Mouse (Mus musculus) kidney, embryonic 16.5 days (tissue): ENCODE data around the gene Erbb3. TPM values are rescaled to one million over a fixed set of nuclear protein-coding genes. Genes with fewer than 3 reads are reported as not detected.

ENCODE experiments used
- ATAC-seq: fragments of 200-750 bp; cut with Nextera tagmentation; 2 replicates; pipeline ENCODE4 v1.8.0; 2017; ENCODE audit warnings: moderate TSS enrichment; ENCODE audit not compliant: low FRiP score, low TSS enrichment
- H3K27ac ChIP-seq: fragments of 300-500 bp; sonication (generic); 2 replicates; pipeline ENCODE4 v1.5.1; 2014; ENCODE audit warnings: low read length
- H3K27me3 ChIP-seq: fragments of 300-500 bp; sonication (generic); 2 replicates; pipeline ENCODE4 v1.6.1; 2014; ENCODE audit warnings: low read length, control low read depth, mixed read lengths; ENCODE audit not compliant: insufficient read depth
- H3K36me3 ChIP-seq: fragments of 300-500 bp; sonication (generic); 2 replicates; pipeline ENCODE4 v1.6.1; 2014; ENCODE audit warnings: low read length, control low read depth, mixed read lengths; ENCODE audit not compliant: insufficient read depth
- H3K4me1 ChIP-seq: fragments of 300-500 bp; sonication (generic); 2 replicates; pipeline ENCODE4 v1.6.1; 2014; ENCODE audit warnings: low read length, control low read depth, mixed read lengths; ENCODE audit not compliant: insufficient read depth
- H3K4me2 ChIP-seq: fragments of 300-500 bp; sonication (generic); replicated peaks from 2 replicates; pipeline ENCODE4 v1.6.1; 2014; ENCODE audit warnings: low read depth, low read length
- H3K4me3 ChIP-seq: fragments of 300-500 bp; sonication (generic); 2 replicates; pipeline ENCODE4 v1.5.1; 2014; ENCODE audit warnings: mild to moderate bottlenecking, low read length
- H3K9ac ChIP-seq: fragments of 300-500 bp; sonication (generic); replicated peaks from 2 replicates; pipeline ENCODE4 v1.6.1; 2014; ENCODE audit warnings: low read length
- H3K9me3 ChIP-seq: fragments of 300-500 bp; sonication (generic); 2 replicates; pipeline ENCODE4 v1.6.1; 2016; ENCODE audit warnings: low read length, control low read depth
- WGBS: fragments of 180-500 bp; shearing (Covaris S2); extraction: QIAGEN DNeasy Blood & Tissue Kit; methylation state at CpG from one replicate; pipeline ENCODE4 v1.1.7; 2014; 5-methylcytosine and 5-hydroxymethylcytosine counted together
- polyA plus RNA-seq: library from polyadenylated mRNA; unstranded; fragments of >200 nt; fragmentation: Nextera tagmentation; extraction: Ambion mirVana; gene quantifications from 2 replicates; pipeline ENCODE4 v1.2.1, GENCODE M21; 2015

Erbb3 gene
- polyA plus RNA-seq, 1 experiment from 2014 or later: 11.5 TPM

DNA sequence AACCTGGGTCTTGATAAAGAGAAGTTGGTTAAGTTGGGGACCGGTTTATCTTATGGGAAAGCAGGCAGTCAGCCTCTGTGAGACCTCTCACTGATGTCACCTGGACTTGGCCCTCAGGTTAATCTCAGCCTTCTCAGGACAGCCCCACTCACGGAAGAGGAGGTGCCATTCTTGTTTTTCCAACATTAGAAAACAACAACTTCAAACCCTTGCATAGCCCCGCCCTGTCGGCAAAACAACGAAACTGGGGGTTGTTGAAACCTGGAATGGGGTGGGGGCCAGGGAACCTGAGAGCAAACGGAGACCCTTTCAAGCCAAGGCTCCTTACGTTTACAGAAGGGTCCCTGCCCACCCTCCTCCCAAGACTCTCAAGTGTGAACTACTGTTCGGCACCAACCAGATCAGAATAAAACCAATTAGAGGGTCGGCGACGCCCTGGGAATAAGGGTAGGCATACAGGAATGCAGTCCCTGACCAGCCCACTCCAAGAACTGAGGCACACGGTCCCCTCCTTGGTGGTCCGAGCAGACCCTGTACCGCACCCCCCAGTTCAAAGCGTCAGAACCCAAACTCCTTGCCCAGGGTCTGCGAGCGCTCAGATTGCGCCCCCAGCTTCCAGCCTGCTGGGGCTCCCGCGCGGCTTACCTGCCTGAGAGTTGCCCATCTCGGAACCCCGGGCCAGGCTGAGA lies 533 bp downstream of the Erbb3 start:
- H3K36me3 ChIP-seq: no peaks in the 10 kb centered on the region
- peak overlapping the region; percentile 94 for H3K27ac ChIP-seq
- H3K4me3 ChIP-seq: peak overlapping the region; percentile 69
- no peaks in the 10 kb centered on the region for H3K9me3 ChIP-seq
- 2% methylated on average over 23 of the region's 23 CpGs for WGBS
- peak overlapping the region; percentile 71 for H3K9ac ChIP-seq
- peak; percentile 25; the same call in 1 of the 2 replicates for ATAC-seq
- peak overlapping the region; percentile 94 for H3K4me2 ChIP-seq
- H3K4me1 ChIP-seq: peaks cover 15% of the 10 kb centered on the region
- H3K27me3 ChIP-seq: peaks cover 19% of the 10 kb centered on the region

DNA sequence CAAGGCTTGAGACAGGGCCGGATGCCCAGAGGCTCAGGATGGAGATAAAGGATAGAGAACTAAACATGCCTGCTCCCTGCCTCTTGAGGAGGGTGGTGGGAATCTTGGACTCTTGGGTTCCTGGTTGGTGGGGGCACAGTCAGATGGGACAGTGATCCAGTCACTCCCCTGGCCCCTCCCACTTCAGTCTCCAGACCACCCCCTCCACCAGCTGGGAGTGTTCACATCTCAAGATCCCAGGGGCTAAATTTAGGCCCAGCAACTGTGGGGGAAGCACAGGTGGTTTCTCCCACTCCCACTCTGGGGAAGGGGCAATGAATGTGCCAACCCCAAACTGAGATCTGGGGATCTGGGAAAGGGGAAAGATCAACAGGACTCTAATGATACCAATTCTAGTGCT lies 1.3 kb downstream of the Erbb3 start:
- H3K4me2 ChIP-seq: peak overlapping the region; percentile 94
- H3K4me1 ChIP-seq: peaks cover 23% of the 10 kb centered on the region
- WGBS: 22% methylated on average over 1 of the region's 1 CpGs
- ATAC-seq: no peak
- peaks cover 19% of the 10 kb centered on the region for H3K27me3 ChIP-seq
- no peaks in the 10 kb centered on the region for H3K36me3 ChIP-seq
- H3K27ac ChIP-seq: peak overlapping the region; percentile 2
- peak overlapping the region; percentile 69 for H3K4me3 ChIP-seq
- H3K9ac ChIP-seq: 0 out of 2 replicates have a peak overlapping the region, but pooled peaks have one; percentile 2
- H3K9me3 ChIP-seq: no peaks in the 10 kb centered on the region

DNA sequence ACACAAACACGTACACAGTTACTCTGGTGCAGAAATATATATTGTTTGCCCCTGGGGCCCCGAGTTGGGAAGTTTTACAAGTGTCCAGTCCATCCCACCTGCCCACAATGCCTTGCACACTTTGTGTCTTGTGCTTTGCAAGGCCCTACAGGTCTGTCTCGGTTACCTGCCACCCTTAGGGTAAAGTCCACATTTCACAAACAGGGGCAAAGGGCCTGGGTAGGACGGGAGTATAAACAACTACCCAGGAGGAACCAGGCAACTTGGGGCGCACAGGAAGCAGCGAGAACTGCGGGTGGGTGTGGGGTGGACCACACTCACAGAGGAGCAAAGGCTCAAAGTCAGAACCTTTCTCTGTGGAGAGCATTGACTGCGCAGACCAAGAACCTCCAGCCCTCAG lies 1.8 kb downstream of the Erbb3 start:
- WGBS: 53% methylated on average over 8 of the region's 8 CpGs
- H3K36me3 ChIP-seq: no peaks in the 10 kb centered on the region
- 0 out of 2 replicates have a peak, but pooled peaks have one; percentile 7 for ATAC-seq
- no peaks in the 10 kb centered on the region for H3K9me3 ChIP-seq
- peak overlapping the region; percentile 2 for H3K27ac ChIP-seq
- no peak overlapping the region for H3K9ac ChIP-seq
- H3K4me1 ChIP-seq: peaks cover 23% of the 10 kb centered on the region
- H3K4me3 ChIP-seq: no peak overlapping the region
- H3K27me3 ChIP-seq: peaks cover 19% of the 10 kb centered on the region
- H3K4me2 ChIP-seq: peak overlapping the region; percentile 94

DNA sequence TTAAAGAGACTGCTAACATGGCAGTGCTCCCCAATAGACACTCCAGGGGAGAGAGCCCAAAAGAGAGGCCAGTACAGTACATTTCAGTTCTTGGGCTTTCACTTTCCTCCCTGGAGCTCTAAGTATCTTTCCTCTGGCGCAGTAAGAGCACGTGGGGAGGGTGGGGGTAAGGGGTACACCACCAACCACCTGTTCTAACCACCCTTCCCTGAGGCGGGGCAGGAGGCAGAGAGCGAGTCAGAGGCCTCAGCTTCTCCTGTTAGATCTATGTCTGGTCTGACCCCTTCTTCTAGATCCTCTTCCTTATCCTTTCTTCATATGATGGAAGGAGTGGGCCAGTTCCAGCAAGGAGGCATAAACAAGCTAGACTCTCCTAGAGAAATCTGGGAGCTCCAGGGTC lies 2.3 kb downstream of the Erbb3 start:
- H3K27ac ChIP-seq: no peak overlapping the region
- peaks cover 19% of the 10 kb centered on the region for H3K27me3 ChIP-seq
- WGBS: 54% methylated on average over 4 of the region's 4 CpGs
- H3K9me3 ChIP-seq: no peaks in the 10 kb centered on the region
- no peak for ATAC-seq
- H3K4me2 ChIP-seq: peak overlapping the region; percentile 94; the same call in 1 of the 2 replicates
- H3K9ac ChIP-seq: no peak overlapping the region
- H3K36me3 ChIP-seq: no peaks in the 10 kb centered on the region
- no peak overlapping the region for H3K4me3 ChIP-seq
- peaks cover 23% of the 10 kb centered on the region for H3K4me1 ChIP-seq

DNA sequence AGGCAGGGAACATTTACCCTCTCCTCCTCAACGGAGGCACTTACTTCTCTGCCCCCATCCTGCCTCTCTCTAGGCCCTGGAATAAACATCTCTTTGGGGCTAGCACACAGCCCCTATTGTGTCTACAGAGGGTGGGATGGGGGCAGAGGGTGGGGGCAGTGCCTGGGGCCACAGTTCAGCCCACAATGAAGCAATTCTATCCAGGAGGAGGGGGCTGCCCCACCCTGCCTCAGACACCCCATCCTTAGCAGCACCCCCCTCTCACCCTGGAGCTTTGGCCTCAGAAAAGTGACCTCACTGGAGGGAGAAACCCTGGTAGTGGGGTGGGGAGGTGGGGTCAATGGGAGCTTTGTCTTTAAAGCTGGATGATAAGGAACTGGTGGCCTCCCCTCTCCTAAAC lies 2.9 kb downstream of the Erbb3 start:
- WGBS: 0% methylated on average over 1 of the region's 1 CpGs
- 0 out of 2 replicates have a peak, but pooled peaks cover 2% of the 10 kb centered on the region for H3K36me3 ChIP-seq
- H3K27ac ChIP-seq: no peak overlapping the region
- no peak for ATAC-seq
- H3K4me2 ChIP-seq: no peak overlapping the region
- no peak overlapping the region for H3K4me3 ChIP-seq
- peaks cover 23% of the 10 kb centered on the region for H3K4me1 ChIP-seq
- H3K9ac ChIP-seq: no peak overlapping the region
- peaks cover 19% of the 10 kb centered on the region for H3K27me3 ChIP-seq
- no peaks in the 10 kb centered on the region for H3K9me3 ChIP-seq

DNA sequence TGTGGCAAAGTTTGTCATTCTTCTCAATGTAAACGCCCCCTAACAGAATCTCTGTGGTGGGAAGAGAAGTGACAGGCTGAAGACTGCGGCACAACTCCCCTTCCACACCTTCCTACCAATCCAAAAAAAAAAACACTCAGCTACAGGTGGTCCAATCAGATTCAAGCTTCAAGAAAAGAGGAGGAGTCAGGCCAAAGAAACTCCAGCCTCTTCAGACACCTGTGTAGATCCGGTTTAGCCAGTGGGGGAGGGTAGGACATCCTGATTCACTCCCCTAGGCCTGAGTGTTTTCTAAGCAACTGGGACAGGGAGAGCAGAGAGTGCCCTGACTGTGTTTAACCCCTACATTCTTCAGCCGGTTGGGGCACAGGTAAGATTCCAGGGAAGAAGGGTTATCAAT lies 5.1 kb downstream of the Erbb3 start:
- 0 out of 2 replicates have a peak, but pooled peaks cover 4% of the 10 kb centered on the region for H3K36me3 ChIP-seq
- 0 out of 2 replicates have a peak overlapping the region, but pooled peaks have one; percentile 17 for H3K9ac ChIP-seq
- peak overlapping the region; percentile 36 for H3K27ac ChIP-seq
- ATAC-seq: no peak
- WGBS: 8% methylated on average over 4 of the region's 4 CpGs
- peaks cover 16% of the 10 kb centered on the region for H3K4me1 ChIP-seq
- no peaks in the 10 kb centered on the region for H3K9me3 ChIP-seq
- H3K27me3 ChIP-seq: peaks cover 16% of the 10 kb centered on the region
- peak overlapping the region; percentile 35 for H3K4me2 ChIP-seq
- H3K4me3 ChIP-seq: peak overlapping the region; percentile 14; the same call in 1 of the 2 replicates

DNA sequence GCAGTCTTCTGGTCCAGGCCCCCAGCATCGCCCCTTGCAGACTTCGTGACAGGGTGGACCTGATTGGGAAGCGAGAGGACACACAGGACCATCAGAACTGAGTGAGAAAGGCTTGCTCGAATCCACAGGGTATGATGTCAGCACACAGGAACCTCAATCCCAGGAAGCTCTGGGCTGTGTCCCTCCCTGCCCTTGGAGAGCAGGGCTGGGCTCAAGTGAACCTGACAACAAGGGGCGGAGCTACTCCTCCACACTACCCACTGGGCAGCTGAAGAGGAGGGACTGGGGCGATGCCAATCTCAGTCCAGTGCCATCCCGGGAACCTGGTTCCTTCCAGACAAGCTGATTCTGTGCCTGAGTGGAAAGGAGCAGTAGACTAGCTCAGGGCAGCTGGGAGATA lies 5.8 kb downstream of the Erbb3 start:
- 25% methylated on average over 7 of the region's 7 CpGs for WGBS
- H3K27me3 ChIP-seq: peaks cover 9% of the 10 kb centered on the region
- ATAC-seq: peak; percentile 85
- H3K9me3 ChIP-seq: no peaks in the 10 kb centered on the region
- H3K4me1 ChIP-seq: peaks cover 16% of the 10 kb centered on the region
- 0 out of 2 replicates have a peak, but pooled peaks cover 4% of the 10 kb centered on the region for H3K36me3 ChIP-seq
- H3K4me3 ChIP-seq: peak overlapping the region; percentile 8; the same call in 1 of the 2 replicates
- peak overlapping the region; percentile 35 for H3K4me2 ChIP-seq
- H3K27ac ChIP-seq: peak overlapping the region; percentile 36
- peak overlapping the region; percentile 41 for H3K9ac ChIP-seq

DNA sequence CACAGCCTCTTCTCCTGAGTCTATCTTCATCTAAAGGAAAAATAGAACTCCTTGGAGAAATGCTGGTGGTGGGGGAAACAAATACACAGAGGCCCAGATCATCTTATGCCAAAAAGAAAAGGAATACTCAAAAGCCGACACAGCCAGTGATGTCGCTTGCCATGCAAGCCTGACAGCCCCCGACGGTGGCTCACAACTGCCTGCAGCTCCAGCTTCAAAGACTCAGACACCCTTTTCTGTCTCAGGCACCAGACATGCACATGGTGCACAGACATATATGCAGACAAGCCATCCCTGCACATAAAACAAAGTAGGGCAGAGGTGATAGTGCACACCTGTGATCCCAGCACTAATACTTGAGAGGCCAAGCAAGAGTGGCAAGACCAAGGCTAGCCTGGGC lies 9.7 kb downstream of the Erbb3 start:
- Histone ChIP-seq H3K9ac (no peak overlapping the region), H3K27me3 (no peaks in the 10 kb centered on the region), H3K27ac (no peak overlapping the region), H3K9me3 (no peaks in the 10 kb centered on the region; the same call in 1 of the 2 replicates), H3K4me2 (no peak overlapping the region), H3K36me3 (peaks cover 14% of the 10 kb centered on the region; the same call in 1 of the 2 replicates), H3K4me3 (no peak overlapping the region), H3K4me1 (peaks cover 16% of the 10 kb centered on the region)
- 80% methylated on average over 4 of the region's 4 CpGs for WGBS
- ATAC-seq: no peak

DNA sequence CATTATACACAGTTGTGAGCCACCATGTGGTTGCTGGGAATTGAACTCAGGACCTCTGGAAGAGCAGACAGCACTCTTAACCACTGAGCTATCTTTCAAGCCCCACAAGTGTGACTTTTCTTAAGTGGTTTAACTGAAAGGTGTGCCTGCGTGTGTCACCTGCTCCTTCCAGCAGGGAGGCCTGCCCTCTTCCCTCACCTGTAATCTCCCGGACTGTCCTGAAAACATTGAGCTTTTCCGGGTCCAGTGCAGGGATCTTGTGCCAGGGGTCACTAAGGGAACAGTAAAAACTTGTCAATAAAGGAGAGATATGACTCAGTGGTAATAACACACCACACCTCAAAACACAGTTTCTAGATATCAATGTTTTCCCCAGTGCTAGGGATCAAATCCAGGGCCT lies 10.2 kb downstream of the Erbb3 start:
- 82% methylated on average over 3 of the region's 3 CpGs for WGBS
- Histone ChIP-seq H3K27ac (no peak overlapping the region), H3K4me3 (no peak overlapping the region), H3K9me3 (no peaks in the 10 kb centered on the region; the same call in 1 of the 2 replicates), H3K27me3 (no peaks in the 10 kb centered on the region), H3K4me1 (peaks cover 12% of the 10 kb centered on the region), H3K36me3 (peaks cover 14% of the 10 kb centered on the region; the same call in 1 of the 2 replicates), H3K4me2 (no peak overlapping the region), H3K9ac (no peak overlapping the region)
- no peak for ATAC-seq

DNA sequence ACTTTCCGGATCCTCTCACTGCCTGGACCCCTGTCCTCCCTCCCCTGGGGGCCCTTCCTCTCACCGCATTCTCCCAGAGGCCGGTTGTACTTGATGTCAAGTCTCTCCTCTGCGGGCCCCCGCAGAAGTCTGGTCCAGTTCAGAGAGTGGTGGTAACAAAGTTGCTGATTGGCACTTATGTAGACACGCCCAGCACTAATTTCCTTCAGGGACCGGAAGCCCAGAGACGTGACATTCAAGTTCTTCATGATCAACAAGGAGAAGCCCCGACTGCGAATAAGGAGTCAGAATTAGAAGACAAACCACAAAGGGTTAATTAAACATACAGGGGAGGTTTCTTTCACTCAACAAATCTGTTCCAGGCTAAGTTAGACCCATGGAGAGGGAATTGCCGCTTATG lies 11.1 kb downstream of the Erbb3 start:
- ATAC-seq: no peak
- Histone ChIP-seq H3K27ac (no peak overlapping the region), H3K4me1 (peaks cover 3% of the 10 kb centered on the region; the same call in 1 of the 2 replicates), H3K4me2 (no peak overlapping the region), H3K9me3 (no peaks in the 10 kb centered on the region; the same call in 1 of the 2 replicates), H3K4me3 (no peak overlapping the region), H3K27me3 (no peaks in the 10 kb centered on the region), H3K9ac (no peak overlapping the region), H3K36me3 (peaks cover 14% of the 10 kb centered on the region; the same call in 1 of the 2 replicates)
- WGBS: 70% methylated on average over 11 of the region's 11 CpGs
